Mouse (Mus musculus): ENCODE data around the gene Smco4. TPM values are rescaled to one million over a fixed set of nuclear protein-coding genes. Genes with fewer than 3 reads are reported as not detected.

Smco4 gene
- total and polyA plus RNA-seq, 3 experiments = not detected

DNA sequence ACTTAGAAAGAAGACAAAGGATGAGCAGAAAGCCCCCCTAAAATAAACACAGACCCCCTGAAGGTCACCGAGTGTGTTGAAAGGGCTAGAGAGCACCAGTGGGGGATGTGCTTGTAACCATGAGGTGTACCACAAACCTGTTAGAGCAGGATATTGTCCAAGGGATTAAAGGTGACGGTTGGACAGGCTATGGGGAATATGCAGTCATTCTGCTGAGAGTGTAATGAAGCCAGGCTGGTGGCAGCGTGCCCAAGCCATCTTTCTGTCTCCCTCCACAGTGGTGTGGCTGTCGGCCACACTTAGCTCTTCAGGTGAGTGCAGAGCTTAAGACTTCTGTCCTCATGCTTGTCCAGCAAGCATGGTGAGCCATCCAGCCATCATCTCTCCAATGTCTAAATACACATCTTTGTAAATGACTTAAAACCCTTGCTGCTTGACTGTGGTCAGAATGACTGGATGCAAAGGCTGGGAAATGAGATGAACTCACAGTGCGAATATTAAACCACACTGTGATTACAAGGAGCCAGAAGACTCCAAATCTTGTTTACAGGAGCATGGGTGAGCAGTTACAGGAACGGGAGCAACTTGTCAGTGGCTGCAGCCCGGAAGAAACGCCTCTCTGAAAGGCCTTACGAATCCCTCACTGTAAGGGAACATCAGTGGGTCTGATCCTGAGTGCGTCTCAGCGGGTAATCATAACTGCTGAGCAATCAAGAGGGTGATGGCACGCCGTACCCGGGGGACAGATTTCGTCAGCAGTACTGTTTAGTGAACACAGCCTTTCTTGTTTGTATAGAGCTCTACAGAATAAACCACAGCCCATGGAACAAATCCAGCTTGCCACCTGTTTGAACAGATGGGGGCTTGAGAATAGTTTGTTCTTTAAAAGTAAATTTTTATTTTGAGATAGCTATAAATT is 59.0 kb downstream of the Smco4 start:
- Histone ChIP-seq H3K79me2 (ENCODE audit: control insufficient read depth, insufficient read depth, low read length, poor library complexity) (no peaks in the 10 kb centered on the region), H3K9ac (ENCODE audit: control insufficient read depth, low read depth, low read length, poor library complexity, severe bottlenecking) (no peak overlapping the region), H3K4me3 (ENCODE audit: control insufficient read depth in 1 of 2, insufficient read depth in 1 of 2, low read depth in 2 of 2, low read length in 2 of 2) (no peak overlapping the region), H3K27ac (ENCODE audit: control insufficient read depth, low read depth, low read length) (no peak overlapping the region), H3K9me3 (replicated peaks; ENCODE audit: insufficient read depth, low read length) (no peaks in the 10 kb centered on the region), H3K36me3 (ENCODE audit: control insufficient read depth in 1 of 2, insufficient read depth in 2 of 2, low read length in 2 of 2) (no peaks in the 10 kb centered on the region), H3K27me3 (ENCODE audit: control insufficient read depth in 1 of 2, insufficient read depth in 2 of 2, low read length in 2 of 2) (no peaks in the 10 kb centered on the region), H3K4me1 (ENCODE audit: control insufficient read depth in 1 of 2, insufficient read depth in 2 of 2, low read length in 2 of 2) (no peaks in the 10 kb centered on the region)
- TF ChIP-seq MYB (IDR thresholded peaks at IDR 0.05; ENCODE audit: low read depth, low read length) (no peak), ETS1 (IDR thresholded peaks at IDR 0.05; ENCODE audit: low read depth, low read length) (no peak), MAX (IDR thresholded peaks at IDR 0.05; ENCODE audit: low read length) (no peak), NELFE (IDR thresholded peaks at IDR 0.05; ENCODE audit: low read depth, low read length) (no peak), UBTF (IDR thresholded peaks at IDR 0.05; ENCODE audit: borderline replicate concordance, insufficient read depth, low read depth, low read length) (no peak)
- DNase-seq (ENCODE audit: low read depth, low spot score) = no peak

DNA sequence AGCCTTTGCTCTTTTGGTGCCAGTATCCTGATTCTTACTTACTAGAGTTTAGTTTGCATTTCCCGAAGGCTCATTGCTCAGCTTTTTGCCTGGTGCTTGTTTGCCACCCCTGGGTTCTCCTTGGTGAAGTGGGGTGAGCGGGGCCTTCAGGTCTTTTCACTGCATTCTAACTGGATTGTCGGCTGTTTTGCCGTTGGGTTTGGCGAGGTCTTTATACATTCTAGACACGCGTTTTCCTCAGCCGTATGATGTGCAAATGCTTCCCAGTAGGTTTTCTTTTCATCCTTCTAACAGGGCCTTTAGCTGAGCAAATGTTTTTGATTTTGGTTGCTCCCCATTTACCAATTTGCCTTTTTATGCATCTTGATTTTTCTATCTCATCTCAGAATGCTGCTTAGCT is 60.1 kb downstream of the Smco4 start:
- no peak overlapping the region for H3K4me3 ChIP-seq (ENCODE audit: control insufficient read depth in 1 of 2, insufficient read depth in 1 of 2, low read depth in 2 of 2, low read length in 2 of 2)
- H3K27ac ChIP-seq (ENCODE audit: control insufficient read depth, low read depth, low read length) = no peak overlapping the region
- H3K36me3 ChIP-seq (ENCODE audit: control insufficient read depth in 1 of 2, insufficient read depth in 2 of 2, low read length in 2 of 2) = no peaks in the 10 kb centered on the region
- no peaks in the 10 kb centered on the region for H3K4me1 ChIP-seq (ENCODE audit: control insufficient read depth in 1 of 2, insufficient read depth in 2 of 2, low read length in 2 of 2)
- H3K27me3 ChIP-seq (ENCODE audit: control insufficient read depth in 1 of 2, insufficient read depth in 2 of 2, low read length in 2 of 2) = no peaks in the 10 kb centered on the region
- no peak for DNase-seq (ENCODE audit: low read depth, low spot score)
- H3K9ac ChIP-seq (ENCODE audit: control insufficient read depth, low read depth, low read length, poor library complexity, severe bottlenecking) = no peak overlapping the region
- H3K79me2 ChIP-seq (ENCODE audit: control insufficient read depth, insufficient read depth, low read length, poor library complexity) = no peaks in the 10 kb centered on the region
- H3K9me3 ChIP-seq (replicated peaks; ENCODE audit: insufficient read depth, low read length) = no peaks in the 10 kb centered on the region
- no peak for TF ChIP-seq E2F4 (IDR thresholded peaks at IDR 0.05; ENCODE audit: borderline replicate concordance, low read depth, low read length)
- TF ChIP-seq BHLHE40 (IDR thresholded peaks at IDR 0.05; ENCODE audit: borderline replicate concordance, low read depth, low read length) = no peak
- TF ChIP-seq SIN3A (IDR thresholded peaks at IDR 0.05; ENCODE audit: low read length) = no peak
- TF ChIP-seq MEF2A (IDR thresholded peaks at IDR 0.05; ENCODE audit: extremely low read depth, insufficient replicate concordance, low read depth, low read length, poor library complexity, severe bottlenecking) = no peak
- no peak for TF ChIP-seq ZMIZ1 (IDR thresholded peaks at IDR 0.05; ENCODE audit: low read depth, low read length)
- no peak for TF ChIP-seq ZNF384 (IDR thresholded peaks at IDR 0.05; ENCODE audit: low read depth, low read length)
- no peak for TF ChIP-seq TBP (IDR thresholded peaks at IDR 0.05; ENCODE audit: low read depth, low read length)
- no peak for TF ChIP-seq POLR2A (IDR thresholded peaks at IDR 0.05; ENCODE audit: control insufficient read depth in 1 of 2, insufficient read depth in 1 of 2, low read depth in 1 of 2, low read length in 2 of 2, poor library complexity in 1 of 2)
- TF ChIP-seq EP300 (IDR thresholded peaks at IDR 0.05; ENCODE audit: low read depth in 1 of 2, low read length in 2 of 2) = no peak
- TF ChIP-seq RAD21 (IDR thresholded peaks at IDR 0.05; ENCODE audit: low read depth, low read length) = no peak
- TF ChIP-seq ZKSCAN1 (IDR thresholded peaks at IDR 0.05; ENCODE audit: low read depth, low read length) = no peak
- no peak for TF ChIP-seq TCF12 (IDR thresholded peaks at IDR 0.05; ENCODE audit: low read depth, low read length)
- no peak for TF ChIP-seq POLR2AphosphoS2 (IDR thresholded peaks at IDR 0.05; ENCODE audit: low read length)
- TF ChIP-seq ETS1 (IDR thresholded peaks at IDR 0.05; ENCODE audit: low read depth, low read length) = no peak
- no peak for TF ChIP-seq SMC3 (IDR thresholded peaks at IDR 0.05; ENCODE audit: low read depth, low read length)
- no peak for TF ChIP-seq MXI1 (IDR thresholded peaks at IDR 0.05; ENCODE audit: low read depth, low read length)
- TF ChIP-seq MYB (IDR thresholded peaks at IDR 0.05; ENCODE audit: low read depth, low read length) = no peak
- no peak for TF ChIP-seq KAT2A (conservative IDR thresholded peaks at IDR 0.05; ENCODE audit: low read depth, low read length)

All from MEL (cell line).